Mouse (Mus musculus): ENCODE measurements around the gene Gm47969. TPM values are rescaled to one million over a fixed set of nuclear protein-coding genes. Genes with fewer than 3 reads are reported as not detected.
"Not testable (repeated sequence)": the region's sequence is repeated elsewhere in the genome, so short reads cannot be mapped to it uniquely, and the experiment has no call there.

The Gm47969 gene
- total RNA-seq (2018; cell fraction: chromatin; rRNA removed) = not detected
- total RNA-seq (2018; cell fraction: cytosol; rRNA removed) = not detected
- not detected for total RNA-seq (2018; cell fraction: nucleus; rRNA removed)
- polyA plus RNA-seq (2018) = not detected in 3 replicates

DNA sequence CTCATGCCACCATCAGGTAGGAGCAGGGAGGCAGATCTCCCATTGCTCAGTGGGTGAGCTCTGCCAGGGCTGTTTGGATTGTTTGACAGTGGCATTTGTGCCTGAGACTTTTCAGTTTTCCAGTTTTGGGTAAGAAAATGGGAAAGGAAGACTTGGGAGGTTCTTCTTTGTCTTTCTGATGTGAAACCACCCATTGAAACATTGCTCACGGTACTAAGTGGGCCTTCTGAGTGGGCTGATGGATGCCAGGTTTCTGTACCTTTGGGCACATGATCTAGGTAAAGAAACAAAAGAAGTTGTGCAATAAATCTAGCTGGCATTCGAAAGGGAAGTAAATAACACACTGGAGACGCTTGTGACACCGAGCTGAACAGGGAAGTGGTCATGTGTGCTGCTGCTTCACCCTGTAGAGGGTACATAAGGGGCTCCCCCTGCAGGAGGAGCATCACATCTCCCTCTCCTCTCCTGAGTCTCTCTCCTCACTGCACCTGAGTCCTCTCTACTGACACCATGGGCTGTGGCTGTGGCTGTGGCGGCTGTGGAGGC lies at the start of gene Gm47969:
TSS of gene Gm47969 (plus strand) at position 51 of the 546 bp plus-strand sequence.
- H3K79me2 ChIP-seq (ENCODE audit: inconsistent target) = no peaks in the 10 kb centered on the region
- WGBS (ENCODE audit: missing documents) = 27% methylated on average over 5 of the region's 5 CpGs
- H3K36me3 ChIP-seq (ENCODE audit: inconsistent target) = no peaks in the 10 kb centered on the region
- H3K4me3 ChIP-seq (ENCODE audit: inconsistent target) = no peak within 1 kb of the TSS
- no peak within 1 kb of the TSS for H3K27ac ChIP-seq

DNA sequence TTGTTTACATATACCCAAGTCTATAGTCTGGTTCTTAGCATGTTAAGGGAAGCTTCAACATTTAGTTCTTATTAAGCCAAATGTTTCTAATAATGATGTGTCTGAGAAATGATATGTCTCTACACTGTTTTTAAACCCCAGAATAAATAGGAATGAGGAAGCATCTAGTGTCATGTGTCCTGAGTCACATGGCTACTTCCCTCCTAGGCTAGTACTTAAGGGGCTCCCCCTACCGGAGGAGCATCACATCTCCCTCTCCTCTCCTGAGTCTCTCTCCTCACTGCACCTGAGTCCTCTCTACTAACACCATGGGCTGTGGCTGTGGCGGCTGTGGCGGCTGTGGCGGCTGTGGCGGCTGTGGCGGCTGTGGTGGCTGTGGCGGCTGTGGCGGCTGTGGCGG lies 44.4 kb upstream of the Gm47969 start, which contains the start of gene Gm47959:
TSS of gene Gm47959 (plus strand) at position 243 of the 400 bp plus-strand sequence.
- WGBS (ENCODE audit: missing documents) = 86% methylated on average over 1 of the region's 9 CpGs
- H3K4me3 ChIP-seq (ENCODE audit: inconsistent target); H3K79me2 ChIP-seq (ENCODE audit: inconsistent target); H3K36me3 ChIP-seq (ENCODE audit: inconsistent target); H3K27ac ChIP-seq: not testable (repeated sequence)

DNA sequence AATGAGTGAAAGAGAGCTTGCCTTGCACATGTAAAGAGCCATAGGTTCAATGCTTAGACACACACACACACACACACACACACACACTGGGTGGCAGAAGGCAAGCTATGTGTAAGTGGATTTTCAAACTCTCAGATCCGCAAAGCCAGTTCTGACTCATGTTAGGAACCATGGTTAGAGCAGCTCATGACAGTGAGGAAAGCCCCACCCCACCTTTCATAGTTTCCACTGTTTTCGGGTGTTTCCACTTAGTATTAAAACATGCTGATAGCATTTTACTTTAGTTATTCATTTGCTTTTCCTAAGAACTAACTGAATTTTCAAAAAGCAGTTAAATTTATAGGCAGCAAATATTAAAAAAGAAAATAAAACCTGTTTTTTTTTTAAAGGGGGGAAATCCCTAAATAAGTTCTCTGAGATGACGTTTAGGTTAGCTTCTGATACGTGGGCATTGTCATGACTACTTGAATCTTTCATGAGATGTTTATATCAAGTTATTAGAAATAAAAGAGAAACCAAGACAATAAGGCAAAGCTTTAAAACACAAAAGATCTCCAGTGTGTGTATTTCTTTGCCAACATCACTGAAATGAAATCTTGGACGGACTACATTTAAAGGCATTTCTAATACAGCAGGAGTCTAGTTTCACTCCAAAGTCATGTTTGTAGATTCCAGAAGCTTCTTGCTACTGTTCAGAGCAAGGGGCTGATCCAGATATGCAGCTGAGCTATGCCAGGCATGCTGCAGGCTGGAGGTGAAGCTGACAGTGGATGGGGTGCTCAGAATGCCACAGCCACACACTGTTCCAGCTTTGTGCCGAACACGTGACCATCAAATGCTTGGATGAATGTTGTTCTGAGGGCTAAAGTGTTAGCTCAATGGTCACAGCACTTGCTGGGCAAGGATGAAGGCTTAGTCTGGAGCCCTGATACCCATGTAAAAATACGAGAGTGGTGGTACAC lies 38.2 kb upstream of the Gm47969 start:
- 84% methylated on average over 8 of the region's 8 CpGs for WGBS (ENCODE audit: missing documents)
- H3K36me3 ChIP-seq (ENCODE audit: inconsistent target) = no peaks in the 10 kb centered on the region
- H3K27ac ChIP-seq = no peak overlapping the region
- H3K79me2 ChIP-seq (ENCODE audit: inconsistent target) = no peaks in the 10 kb centered on the region
- H3K4me3 ChIP-seq (ENCODE audit: inconsistent target) = no peak overlapping the region

GRCm38 (mm10) chr1:83007471-83007870 lies 37.3 kb upstream of the Gm47969 start:
- Histone ChIP-seq H3K79me2 (ENCODE audit: inconsistent target) (no peaks in the 10 kb centered on the region), H3K4me3 (ENCODE audit: inconsistent target) (no peak overlapping the region), H3K27ac (no peak overlapping the region), H3K36me3 (ENCODE audit: inconsistent target) (no peaks in the 10 kb centered on the region)
- 86% methylated on average over 6 of the region's 6 CpGs for WGBS (ENCODE audit: missing documents)

DNA sequence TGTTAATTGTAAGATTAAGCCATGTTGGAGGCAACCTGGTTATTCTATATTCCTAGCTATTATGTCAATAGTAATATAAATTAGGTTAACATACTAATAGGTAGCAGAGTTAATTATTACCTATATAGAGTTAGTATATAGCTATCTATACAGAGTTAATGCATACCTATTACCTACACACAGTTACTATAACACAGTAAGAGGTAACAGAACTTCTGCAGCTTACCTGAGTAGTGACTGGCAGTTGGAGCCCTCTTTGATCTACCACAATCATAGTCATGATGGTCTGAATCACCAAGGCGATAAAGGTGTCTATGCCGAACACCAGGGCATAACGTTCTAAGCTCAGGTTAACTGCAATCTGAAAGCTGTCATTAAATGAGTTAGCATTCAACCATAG lies 30.3 kb upstream of the Gm47969 start:
- no peaks in the 10 kb centered on the region for H3K79me2 ChIP-seq (ENCODE audit: inconsistent target)
- H3K27ac ChIP-seq = no peak overlapping the region
- no peak overlapping the region for H3K4me3 ChIP-seq (ENCODE audit: inconsistent target)
- WGBS (ENCODE audit: missing documents) = 96% methylated on average over 3 of the region's 3 CpGs
- H3K36me3 ChIP-seq (ENCODE audit: inconsistent target) = no peaks in the 10 kb centered on the region

DNA sequence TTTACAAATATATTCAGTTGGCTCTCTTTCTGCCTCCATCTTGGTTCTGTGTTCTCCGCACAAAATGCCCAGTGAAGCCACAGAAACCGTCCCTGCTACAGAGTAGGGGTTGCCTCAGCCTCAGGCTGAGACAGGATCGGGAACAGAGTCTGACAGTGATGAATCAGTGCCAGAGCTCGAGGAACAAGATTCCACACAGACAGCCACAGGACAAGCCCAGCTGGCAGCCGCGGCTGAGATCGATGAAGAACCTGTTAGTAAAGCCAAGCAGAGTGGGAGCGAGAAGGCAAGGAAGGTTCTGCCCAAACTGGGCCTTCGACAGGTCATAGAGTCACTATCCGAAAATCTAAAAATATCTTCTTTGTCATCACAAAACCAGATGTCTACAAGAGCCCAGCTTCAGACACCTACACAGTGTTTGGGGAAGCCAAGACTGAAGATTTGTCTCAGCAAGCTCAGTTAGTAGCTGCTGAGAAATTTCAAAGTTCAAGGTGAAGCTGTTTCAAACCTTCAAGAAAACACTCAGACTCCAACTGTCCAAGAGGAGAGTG lies 29.3 kb upstream of the Gm47969 start:
- 91% methylated on average over 10 of the region's 10 CpGs for WGBS (ENCODE audit: missing documents)
- Histone ChIP-seq H3K4me3 (ENCODE audit: inconsistent target) (no peak overlapping the region), H3K27ac (no peak overlapping the region), H3K79me2 (ENCODE audit: inconsistent target) (no peaks in the 10 kb centered on the region), H3K36me3 (ENCODE audit: inconsistent target) (no peaks in the 10 kb centered on the region)

- Histone ChIP-seq H3K27ac (no peak overlapping the region), H3K36me3 (ENCODE audit: inconsistent target) (no peaks in the 10 kb centered on the region), H3K4me3 (ENCODE audit: inconsistent target) (no peak overlapping the region), H3K79me2 (ENCODE audit: inconsistent target) (no peaks in the 10 kb centered on the region)
- 50% methylated on average over 1 of the region's 1 CpGs for WGBS (ENCODE audit: missing documents)
Observed at GRCm38 (mm10) chr1:83016556-83016955, 28.2 kb upstream of the Gm47969 start.

DNA sequence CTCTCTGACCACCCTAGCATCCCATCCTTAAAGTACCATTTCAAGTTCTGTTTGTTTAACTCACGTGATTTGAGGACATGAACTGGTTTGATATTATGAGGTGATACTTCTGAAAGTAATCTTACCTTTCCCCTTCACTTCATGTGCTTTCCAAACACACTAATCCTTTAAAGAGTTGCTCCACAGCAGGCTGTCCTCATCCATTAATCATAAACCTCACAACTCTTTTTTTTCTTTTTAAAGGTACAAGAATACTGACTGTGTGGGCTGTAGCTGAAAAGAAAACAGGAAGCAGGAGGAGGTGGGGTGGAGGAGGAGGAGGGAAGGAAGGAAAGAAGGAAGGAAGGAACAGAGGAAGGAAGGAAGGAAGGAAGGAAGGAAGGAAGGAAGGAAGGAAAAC lies 12.8 kb upstream of the Gm47969 start:
- H3K36me3 ChIP-seq (ENCODE audit: inconsistent target) = no peaks in the 10 kb centered on the region
- WGBS (ENCODE audit: missing documents) = 88% methylated on average over 1 of the region's 1 CpGs
- H3K4me3 ChIP-seq (ENCODE audit: inconsistent target) = no peak overlapping the region
- no peak overlapping the region for H3K27ac ChIP-seq
- H3K79me2 ChIP-seq (ENCODE audit: inconsistent target) = no peaks in the 10 kb centered on the region

GRCm38 (mm10) chr1:83032508-83032907 lies 12.2 kb upstream of the Gm47969 start:
- 87% methylated on average over 6 of the region's 6 CpGs for WGBS (ENCODE audit: missing documents)
- H3K4me3 ChIP-seq (ENCODE audit: inconsistent target) = no peak overlapping the region
- H3K27ac ChIP-seq = no peak overlapping the region
- H3K36me3 ChIP-seq (ENCODE audit: inconsistent target) = no peaks in the 10 kb centered on the region
- no peaks in the 10 kb centered on the region for H3K79me2 ChIP-seq (ENCODE audit: inconsistent target)

GRCm38 (mm10) chr1:83034509-83034908 lies 10.2 kb upstream of the Gm47969 start:
- WGBS (ENCODE audit: missing documents) = 80% methylated on average over 5 of the region's 5 CpGs
- H3K36me3 ChIP-seq (ENCODE audit: inconsistent target) = no peaks in the 10 kb centered on the region
- H3K27ac ChIP-seq = no peak overlapping the region
- H3K4me3 ChIP-seq (ENCODE audit: inconsistent target) = no peak overlapping the region
- no peaks in the 10 kb centered on the region for H3K79me2 ChIP-seq (ENCODE audit: inconsistent target)

DNA sequence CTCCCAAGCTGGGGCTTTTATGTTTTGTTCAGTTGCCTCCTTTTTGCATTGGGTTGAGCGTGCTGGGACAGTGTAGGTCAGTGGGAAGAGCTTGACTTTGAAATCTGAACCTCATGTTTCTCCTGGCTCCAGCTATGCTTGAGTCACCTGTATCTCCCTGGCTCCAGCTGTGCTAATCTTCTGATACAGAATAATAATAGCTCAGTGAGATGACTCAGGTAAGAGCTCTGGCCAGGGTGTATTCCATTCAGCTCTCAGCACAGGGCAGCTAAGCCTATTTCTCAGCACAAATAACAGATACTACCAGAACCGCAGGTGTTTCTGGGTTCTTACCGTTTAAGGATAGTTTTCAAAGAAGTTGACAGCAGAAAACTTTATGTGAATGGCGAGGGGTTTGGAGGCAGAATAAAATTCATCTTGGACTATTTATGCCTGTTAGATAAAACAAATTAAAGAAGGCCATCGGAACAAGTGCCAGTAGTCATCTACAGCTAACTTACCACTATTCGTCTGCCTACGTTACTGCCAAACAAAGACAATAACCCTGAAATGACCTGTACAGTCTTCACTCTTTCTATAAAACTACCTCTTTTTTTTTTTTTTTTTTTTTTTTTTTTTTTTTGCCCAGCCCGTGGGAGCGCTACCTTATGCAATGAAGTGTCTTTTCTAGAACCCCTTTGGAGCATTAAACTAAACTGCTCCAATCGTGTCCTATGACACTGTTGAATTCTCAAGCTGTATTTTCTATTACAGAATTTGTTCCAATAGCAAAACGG lies 7.7 kb upstream of the Gm47969 start:
- Histone ChIP-seq H3K36me3 (ENCODE audit: inconsistent target) (no peaks in the 10 kb centered on the region), H3K4me3 (ENCODE audit: inconsistent target) (no peak overlapping the region), H3K79me2 (ENCODE audit: inconsistent target) (no peaks in the 10 kb centered on the region), H3K27ac (no peak overlapping the region)
- 89% methylated on average over 10 of the region's 11 CpGs for WGBS (ENCODE audit: missing documents)

DNA sequence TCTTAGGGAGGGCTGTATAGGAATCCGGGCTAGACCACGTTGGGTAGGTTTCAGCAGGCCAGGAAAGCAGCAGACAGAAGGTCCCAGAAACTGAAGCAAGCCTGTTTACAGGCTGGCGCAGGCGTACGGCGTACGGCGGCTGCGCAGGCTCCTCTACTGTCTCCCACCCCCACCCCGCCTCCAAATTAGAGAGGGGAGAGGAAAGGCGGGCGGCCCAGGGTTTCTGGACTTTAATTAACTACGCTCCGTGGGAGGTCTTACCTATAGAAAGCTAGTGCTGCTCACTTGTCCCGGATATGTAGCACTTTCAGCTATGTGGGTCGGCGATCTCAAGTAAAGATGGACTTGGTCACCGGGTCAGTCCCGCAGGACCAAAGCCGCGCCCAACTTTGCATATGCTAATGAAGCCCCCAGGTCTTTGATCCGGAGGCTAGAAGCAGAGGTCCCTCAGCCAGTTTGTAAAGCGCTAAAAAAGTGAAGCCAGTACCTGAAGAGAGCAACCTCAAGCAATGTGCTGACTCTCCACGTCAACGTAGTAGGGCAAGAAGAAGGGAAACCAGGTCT lies 6.5 kb upstream of the Gm47969 start, which contains the start of gene Slc19a3:
TSS of gene Slc19a3 (minus strand) at position 340 of the 564 bp plus-strand sequence.
- Histone ChIP-seq H3K27ac (no peak within 1 kb of the TSS), H3K79me2 (ENCODE audit: inconsistent target) (no peaks in the 10 kb centered on the region), H3K36me3 (ENCODE audit: inconsistent target) (no peaks in the 10 kb centered on the region), H3K4me3 (ENCODE audit: inconsistent target) (no peak within 1 kb of the TSS)
- WGBS (ENCODE audit: missing documents) = 1% methylated on average over 25 of the region's 25 CpGs

GRCm38 (mm10) chr1:83039080-83039479 lies 5.7 kb upstream of the Gm47969 start:
- H3K27ac ChIP-seq = no peak overlapping the region
- H3K79me2 ChIP-seq (ENCODE audit: inconsistent target) = no peaks in the 10 kb centered on the region
- H3K36me3 ChIP-seq (ENCODE audit: inconsistent target) = no peaks in the 10 kb centered on the region
- H3K4me3 ChIP-seq (ENCODE audit: inconsistent target) = no peak overlapping the region
- WGBS (ENCODE audit: missing documents) = 73% methylated on average over 4 of the region's 4 CpGs

- no peak within 1 kb of the TSS for H3K4me3 ChIP-seq (ENCODE audit: inconsistent target)
- no peak within 1 kb of the TSS for H3K27ac ChIP-seq
- no peaks in the 10 kb centered on the region for H3K36me3 ChIP-seq (ENCODE audit: inconsistent target)
- no peaks in the 10 kb centered on the region for H3K79me2 ChIP-seq (ENCODE audit: inconsistent target)
- 94% methylated on average over 2 of the region's 2 CpGs for WGBS (ENCODE audit: missing documents)
Observed at GRCm38 (mm10) chr1:83042380-83042779, 2.4 kb upstream of the Gm47969 start, which contains the start of gene Krtap28-10. Krtap28-10 (minus strand) TSS chr1:83042480.
